Mouse (Mus musculus) hindbrain, embryonic 12.5 days (tissue): ENCODE data around the gene Col27a1. TPM values are rescaled to one million over a fixed set of nuclear protein-coding genes. Genes with fewer than 3 reads are reported as not detected.

ENCODE experiments used
- ATAC-seq: fragments of 200-750 bp; cut with Nextera tagmentation; 2 replicates; pipeline ENCODE4 v1.8.0; 2017; ENCODE audit warnings: moderate TSS enrichment; ENCODE audit not compliant: low FRiP score
- H3K27ac ChIP-seq: fragments of 300-500 bp; sonication (generic); 2 replicates; pipeline ENCODE4 v1.5.1; 2016; ENCODE audit warnings: mild to moderate bottlenecking
- H3K27me3 ChIP-seq: fragments of 300-500 bp; sonication (generic); 2 replicates; pipeline ENCODE4 v1.6.1; 2016; ENCODE audit warnings: mild to moderate bottlenecking
- H3K36me3 ChIP-seq: fragments of 300-500 bp; sonication (generic); 2 replicates; pipeline ENCODE4 v1.6.1; 2016; ENCODE audit warnings: mild to moderate bottlenecking
- H3K4me1 ChIP-seq: fragments of 300-500 bp; sonication (generic); 2 replicates; pipeline ENCODE4 v1.6.1; 2016
- H3K4me2 ChIP-seq: fragments of 300-500 bp; sonication (generic); replicated peaks from 2 replicates; pipeline ENCODE4 v1.6.1; 2016; ENCODE audit warnings: mild to moderate bottlenecking
- H3K4me3 ChIP-seq: fragments of 300-500 bp; sonication (generic); 2 replicates; pipeline ENCODE4 v1.5.1; 2016; ENCODE audit warnings: mild to moderate bottlenecking
- H3K9ac ChIP-seq: fragments of 300-500 bp; sonication (generic); 2 replicates; pipeline ENCODE4 v1.6.1; 2016; ENCODE audit warnings: mild to moderate bottlenecking, moderate library complexity
- H3K9me3 ChIP-seq: fragments of 300-500 bp; sonication (generic); replicated peaks from 2 replicates; pipeline ENCODE4 v1.6.1; 2016; ENCODE audit warnings: mild to moderate bottlenecking
- WGBS: fragments of 180-500 bp; shearing (Covaris S2); methylation state at CpG from one replicate; pipeline ENCODE4 v1.1.7; 2016; 5-methylcytosine and 5-hydroxymethylcytosine counted together
- polyA plus RNA-seq: library from polyadenylated mRNA; unstranded; fragments of >200 nt; fragmentation: Nextera tagmentation; extraction: Ambion mirVana; gene quantifications from 2 replicates; pipeline ENCODE4 v1.2.1, GENCODE M21; 2016

Gene Col27a1
- polyA plus RNA-seq, 1 experiment from 2014 or later: 10.5 TPM

- Histone ChIP-seq H3K27me3 (no peaks in the 10 kb centered on the region), H3K27ac (no peak overlapping the region), H3K4me1 (no peaks in the 10 kb centered on the region), H3K4me3 (no peak overlapping the region), H3K9ac (no peak overlapping the region), H3K9me3 (no peaks in the 10 kb centered on the region), H3K4me2 (no peak overlapping the region), H3K36me3 (no peaks in the 10 kb centered on the region)
- 71% methylated on average over 6 of the region's 6 CpGs for WGBS
- no peak for ATAC-seq
Observed at GRCm38 (mm10) chr4:63248951-63249350, 35.1 kb downstream of the Col27a1 start.

- no peaks in the 10 kb centered on the region for H3K36me3 ChIP-seq
- WGBS: 75% methylated on average over 11 of the region's 11 CpGs
- H3K27me3 ChIP-seq: no peaks in the 10 kb centered on the region
- no peak overlapping the region for H3K9ac ChIP-seq
- no peak overlapping the region for H3K4me3 ChIP-seq
- ATAC-seq: no peak
- H3K4me2 ChIP-seq: no peak overlapping the region
- H3K9me3 ChIP-seq: no peaks in the 10 kb centered on the region
- H3K4me1 ChIP-seq: no peaks in the 10 kb centered on the region
- H3K27ac ChIP-seq: no peak overlapping the region
Observed at GRCm38 (mm10) chr4:63251760-63252159, 38.0 kb downstream of the Col27a1 start.

- Histone ChIP-seq H3K4me1 (no peaks in the 10 kb centered on the region), H3K36me3 (no peaks in the 10 kb centered on the region), H3K9ac (no peak overlapping the region), H3K9me3 (no peaks in the 10 kb centered on the region), H3K27me3 (no peaks in the 10 kb centered on the region), H3K27ac (no peak overlapping the region), H3K4me3 (no peak overlapping the region), H3K4me2 (no peak overlapping the region)
- 82% methylated on average over 6 of the region's 6 CpGs for WGBS
- no peak for ATAC-seq
Observed at GRCm38 (mm10) chr4:63253716-63254115, 39.9 kb downstream of the Col27a1 start.

- Histone ChIP-seq H3K4me2 (no peak overlapping the region), H3K27me3 (no peaks in the 10 kb centered on the region), H3K36me3 (no peaks in the 10 kb centered on the region), H3K4me1 (no peaks in the 10 kb centered on the region), H3K4me3 (no peak overlapping the region), H3K27ac (no peak overlapping the region), H3K9ac (no peak overlapping the region), H3K9me3 (no peaks in the 10 kb centered on the region)
- WGBS: 80% methylated on average over 2 of the region's 2 CpGs
- ATAC-seq: no peak
Observed at GRCm38 (mm10) chr4:63254151-63254550, 40.3 kb downstream of the Col27a1 start.

- ATAC-seq: no peak
- H3K27ac ChIP-seq: no peak overlapping the region
- no peak overlapping the region for H3K9ac ChIP-seq
- no peaks in the 10 kb centered on the region for H3K27me3 ChIP-seq
- no peak overlapping the region for H3K4me3 ChIP-seq
- WGBS: 77% methylated on average over 2 of the region's 2 CpGs
- H3K9me3 ChIP-seq: no peaks in the 10 kb centered on the region
- H3K4me1 ChIP-seq: no peaks in the 10 kb centered on the region
- H3K36me3 ChIP-seq: no peaks in the 10 kb centered on the region
- H3K4me2 ChIP-seq: no peak overlapping the region
Observed at GRCm38 (mm10) chr4:63256371-63256770, 42.6 kb downstream of the Col27a1 start.

GRCm38 (mm10) chr4:63257346-63257745 lies 43.5 kb downstream of the Col27a1 start:
- H3K27ac ChIP-seq: no peak overlapping the region
- no peak overlapping the region for H3K4me3 ChIP-seq
- ATAC-seq: no peak
- WGBS: 85% methylated on average over 7 of the region's 7 CpGs
- H3K9me3 ChIP-seq: no peaks in the 10 kb centered on the region
- no peak overlapping the region for H3K9ac ChIP-seq
- no peaks in the 10 kb centered on the region for H3K27me3 ChIP-seq
- no peak overlapping the region for H3K4me2 ChIP-seq
- H3K36me3 ChIP-seq: no peaks in the 10 kb centered on the region
- peaks cover 4% of the 10 kb centered on the region; the same call in 1 of the 2 replicates for H3K4me1 ChIP-seq

GRCm38 (mm10) chr4:63258096-63258495 lies 44.3 kb downstream of the Col27a1 start:
- H3K36me3 ChIP-seq: no peaks in the 10 kb centered on the region
- no peak for ATAC-seq
- H3K4me3 ChIP-seq: no peak overlapping the region
- 90% methylated on average over 14 of the region's 14 CpGs for WGBS
- H3K27me3 ChIP-seq: no peaks in the 10 kb centered on the region
- no peak overlapping the region for H3K27ac ChIP-seq
- peaks cover 8% of the 10 kb centered on the region for H3K4me1 ChIP-seq
- H3K9ac ChIP-seq: no peak overlapping the region
- no peak overlapping the region for H3K4me2 ChIP-seq
- no peaks in the 10 kb centered on the region for H3K9me3 ChIP-seq

GRCm38 (mm10) chr4:63259066-63259465 lies 45.3 kb downstream of the Col27a1 start:
- Histone ChIP-seq H3K4me3 (no peak overlapping the region), H3K9me3 (no peaks in the 10 kb centered on the region), H3K27me3 (no peaks in the 10 kb centered on the region), H3K4me1 (peaks cover 11% of the 10 kb centered on the region), H3K36me3 (no peaks in the 10 kb centered on the region), H3K9ac (no peak overlapping the region), H3K4me2 (no peak overlapping the region), H3K27ac (no peak overlapping the region)
- 93% methylated on average over 6 of the region's 6 CpGs for WGBS
- ATAC-seq: no peak

GRCm38 (mm10) chr4:63260506-63260905 lies 46.7 kb downstream of the Col27a1 start:
- H3K4me3 ChIP-seq: no peak overlapping the region
- no peaks in the 10 kb centered on the region for H3K36me3 ChIP-seq
- WGBS: 87% methylated on average over 10 of the region's 10 CpGs
- no peak for ATAC-seq
- no peaks in the 10 kb centered on the region for H3K9me3 ChIP-seq
- H3K4me2 ChIP-seq: no peak overlapping the region
- H3K4me1 ChIP-seq: peaks cover 11% of the 10 kb centered on the region
- H3K9ac ChIP-seq: no peak overlapping the region
- H3K27me3 ChIP-seq: no peaks in the 10 kb centered on the region
- no peak overlapping the region for H3K27ac ChIP-seq

- Histone ChIP-seq H3K9me3 (no peaks in the 10 kb centered on the region), H3K36me3 (no peaks in the 10 kb centered on the region), H3K4me1 (peaks cover 11% of the 10 kb centered on the region), H3K27ac (no peak overlapping the region), H3K4me2 (no peak overlapping the region), H3K27me3 (no peaks in the 10 kb centered on the region), H3K4me3 (no peak overlapping the region), H3K9ac (no peak overlapping the region; the same call in 1 of the 2 replicates)
- no peak for ATAC-seq
- 59% methylated on average over 1 of the region's 1 CpGs for WGBS
Observed at GRCm38 (mm10) chr4:63262941-63263340, 49.1 kb downstream of the Col27a1 start.

- no peak overlapping the region for H3K4me2 ChIP-seq
- H3K36me3 ChIP-seq: no peaks in the 10 kb centered on the region
- no peak overlapping the region for H3K4me3 ChIP-seq
- H3K27me3 ChIP-seq: no peaks in the 10 kb centered on the region
- no peak overlapping the region for H3K27ac ChIP-seq
- no peaks in the 10 kb centered on the region for H3K9me3 ChIP-seq
- ATAC-seq: no peak
- peaks cover 11% of the 10 kb centered on the region for H3K4me1 ChIP-seq
- H3K9ac ChIP-seq: no peak overlapping the region
- 84% methylated on average over 6 of the region's 6 CpGs for WGBS
Observed at GRCm38 (mm10) chr4:63266276-63266675, 52.5 kb downstream of the Col27a1 start.

- peaks cover 9% of the 10 kb centered on the region for H3K4me1 ChIP-seq
- H3K9me3 ChIP-seq: no peaks in the 10 kb centered on the region
- 92% methylated on average over 4 of the region's 4 CpGs for WGBS
- no peak overlapping the region for H3K4me2 ChIP-seq
- H3K36me3 ChIP-seq: no peaks in the 10 kb centered on the region
- no peak for ATAC-seq
- H3K27ac ChIP-seq: no peak overlapping the region
- H3K9ac ChIP-seq: no peak overlapping the region
- H3K27me3 ChIP-seq: no peaks in the 10 kb centered on the region
- no peak overlapping the region for H3K4me3 ChIP-seq
Observed at GRCm38 (mm10) chr4:63267121-63267520, 53.3 kb downstream of the Col27a1 start.

- no peak for ATAC-seq
- Histone ChIP-seq H3K9me3 (no peaks in the 10 kb centered on the region), H3K4me1 (peaks cover 6% of the 10 kb centered on the region; the same call in 1 of the 2 replicates), H3K4me2 (no peak overlapping the region), H3K36me3 (no peaks in the 10 kb centered on the region), H3K27me3 (no peaks in the 10 kb centered on the region), H3K4me3 (no peak overlapping the region), H3K9ac (no peak overlapping the region), H3K27ac (no peak overlapping the region)
- 78% methylated on average over 1 of the region's 1 CpGs for WGBS
Observed at GRCm38 (mm10) chr4:63267586-63267985, 53.8 kb downstream of the Col27a1 start.
